Mouse (Mus musculus) embryonic fibroblast, embryonic 13.5 days (primary cell): Measurements from ENCODE around the gene Banp.

ENCODE experiments used
- CTCF ChIP-seq: IDR thresholded peaks from 2 replicates; pipeline ENCODE4 v1.5.1; 2011; ENCODE audit warnings: mild to moderate bottlenecking, control low read depth, low read length, moderate library complexity, borderline replicate concordance; ENCODE audit not compliant: insufficient read depth
- POLR2A ChIP-seq: IDR thresholded peaks from 2 replicates; pipeline ENCODE4 v1.6.1; 2011; ENCODE audit warnings: low read depth, mild to moderate bottlenecking, control low read depth, low read length, moderate library complexity

GRCm38 (mm10) chr8:122032741-122033140 lies 83.2 kb downstream of the Banp start:
- TF ChIP-seq CTCF (no peak), POLR2A (no peak)
